Mouse (Mus musculus): Measurements from ENCODE around the gene Tmem132b. TPM values are rescaled to one million over a fixed set of nuclear protein-coding genes. Genes with fewer than 3 reads are reported as not detected.

Tmem132b gene
- polyA plus RNA-seq, 1 experiment from 2014 or later, result 0.21 TPM

DNA sequence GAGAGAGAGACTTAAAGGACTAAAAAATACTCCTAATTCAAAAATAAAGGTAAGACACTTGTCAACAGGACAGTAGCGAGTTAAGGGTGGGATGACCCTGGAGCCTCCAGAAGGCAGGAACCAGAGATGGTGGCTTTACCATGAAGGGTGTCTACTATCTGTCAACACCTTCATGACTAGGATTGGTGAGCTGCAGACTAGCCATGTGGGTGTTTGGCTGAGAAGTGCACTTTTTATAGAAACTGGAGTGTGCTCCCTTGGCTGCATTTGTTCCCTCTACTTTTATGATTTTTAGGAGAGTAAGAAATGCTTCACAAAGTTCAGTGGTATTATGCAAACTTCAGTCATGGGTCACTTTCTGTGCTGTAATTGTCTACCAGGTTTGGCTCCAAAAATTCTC, 304.3 kb downstream of the Tmem132b start:
- no peak for TF ChIP-seq CTCF (IDR thresholded peaks at IDR 0.05; ENCODE audit: low read depth)
- TF ChIP-seq EP300 (optimal IDR thresholded peaks at IDR 0.05), result no peak

DNA sequence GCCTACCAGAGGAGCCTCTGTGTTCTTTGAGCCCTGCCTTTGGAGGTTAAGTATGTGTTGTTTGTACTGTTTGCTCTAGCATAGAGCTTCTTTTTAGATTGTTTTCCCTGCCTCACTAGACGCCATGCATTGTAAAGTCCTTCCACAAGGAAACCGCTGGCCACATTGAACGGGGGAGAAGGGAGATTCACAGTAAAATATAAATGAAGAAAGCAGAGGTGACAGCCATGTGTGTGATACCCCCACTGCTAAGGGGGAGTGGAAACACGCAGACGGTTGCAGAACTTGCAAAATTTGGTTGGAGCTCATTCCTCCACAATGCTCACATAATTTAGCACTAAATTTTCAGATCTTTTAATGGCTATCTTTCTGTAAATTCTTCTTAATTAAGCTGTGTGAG, 305.2 kb downstream of the Tmem132b start:
- Histone ChIP-seq H3K36me3 (ENCODE audit: control insufficient read depth, insufficient read depth, low read length) (no peaks in the 10 kb centered on the region), H3K4me2 (replicated peaks; ENCODE audit: low read depth) (no peak overlapping the region), H3K27me3 (ENCODE audit: control insufficient read depth, insufficient read depth, low read length) (no peaks in the 10 kb centered on the region), H3K27ac (replicated peaks) (no peak overlapping the region), H3K4me3 (ENCODE audit: low read depth, low read length) (no peak overlapping the region), H3K4me1 (replicated peaks; ENCODE audit: control insufficient read depth, insufficient read depth) (no peaks in the 10 kb centered on the region), H3K9me3 (ENCODE audit: control insufficient read depth, low read length) (no peaks in the 10 kb centered on the region), H3K9ac (ENCODE audit: low read length) (no peak overlapping the region)
- 81% methylated on average over 5 of the region's 5 CpGs for WGBS
- TF ChIP-seq EP300 (optimal IDR thresholded peaks at IDR 0.05) (no peak), CTCF (IDR thresholded peaks at IDR 0.05; ENCODE audit: low read depth) (no peak)
- ATAC-seq (ENCODE audit: low FRiP score, low TSS enrichment), result no peak
- DNase-seq (ENCODE audit: low spot score), result no peak

More for the DNA sequence above, 304.3 kb downstream of the Tmem132b start:
- no peaks in the 10 kb centered on the region for H3K9me3 ChIP-seq (ENCODE audit: control insufficient read depth, low read length)
- no peak for DNase-seq (ENCODE audit: low spot score)
- no peaks in the 10 kb centered on the region for H3K4me1 ChIP-seq (replicated peaks; ENCODE audit: control insufficient read depth, insufficient read depth)
- no peak for ATAC-seq (ENCODE audit: low FRiP score, low TSS enrichment)
- H3K9ac ChIP-seq (ENCODE audit: low read length), result no peak overlapping the region
- WGBS, result 77% methylated on average over 1 of the region's 1 CpGs
- H3K36me3 ChIP-seq (ENCODE audit: control insufficient read depth, insufficient read depth, low read length), result no peaks in the 10 kb centered on the region
- H3K4me3 ChIP-seq (ENCODE audit: low read depth, low read length), result no peak overlapping the region
- H3K27ac ChIP-seq (replicated peaks), result no peak overlapping the region
- H3K27me3 ChIP-seq (ENCODE audit: control insufficient read depth, insufficient read depth, low read length), result no peaks in the 10 kb centered on the region
- no peak overlapping the region for H3K4me2 ChIP-seq (replicated peaks; ENCODE audit: low read depth)

Other genes with a start within 250 kb of the Tmem132b start
- gene Scarb1, start 190.7 kb upstream of the Tmem132b start, polyA plus RNA-seq (2015; fragmentation: Nextera tagmentation; extraction: Ambion mirVana), result 30.1 and 31.8 TPM in 2 replicates
- 0.51 and 0.56 TPM in 2 replicates for gene Gm10382, start 142.5 kb upstream of the Tmem132b start, polyA plus RNA-seq (2015; fragmentation: Nextera tagmentation; extraction: Ambion mirVana)
- gene Ubc, start 141.6 kb upstream of the Tmem132b start, polyA plus RNA-seq (2015; fragmentation: Nextera tagmentation; extraction: Ambion mirVana), result 537 and 549 TPM in 2 replicates
- 3.3 and 4.5 TPM in 2 replicates for gene Dhx37, start 97.7 kb upstream of the Tmem132b start, polyA plus RNA-seq (2015; fragmentation: Nextera tagmentation; extraction: Ambion mirVana)
- gene Bri3bp, start 90.2 kb upstream of the Tmem132b start, polyA plus RNA-seq (2015; fragmentation: Nextera tagmentation; extraction: Ambion mirVana), result 25.3 and 27.9 TPM in 2 replicates
- 39.7 and 41.4 TPM in 2 replicates for gene Aacs, start 56.0 kb upstream of the Tmem132b start, polyA plus RNA-seq (2015; fragmentation: Nextera tagmentation; extraction: Ambion mirVana)

All from stomach, postnatal 0 days (tissue).